Mouse (Mus musculus) E14TG2a.4 (cell line): Measurements from ENCODE around the gene Fam53b.

ENCODE experiments used
- H3K27me3 ChIP-seq: 2 replicates; pipeline ENCODE4 v1.6.1; 2014; ENCODE audit warnings: low read length, control low read depth; ENCODE audit not compliant: insufficient read depth
- H3K36me3 ChIP-seq: 2 replicates; pipeline ENCODE4 v1.6.1; 2014; ENCODE audit warnings: low read length, control low read depth; ENCODE audit not compliant: insufficient read depth
- H3K4me1 ChIP-seq: replicated peaks from 2 replicates; pipeline ENCODE4 v1.6.1; 2014; ENCODE audit warnings: low read depth, low read length, control low read depth
- H3K4me3 ChIP-seq: replicated peaks from 2 replicates; pipeline ENCODE4 v1.5.1; 2014; ENCODE audit warnings: mild to moderate bottlenecking, low read length
- H3K9me3 ChIP-seq: 2 replicates; pipeline ENCODE4 v1.6.1; 2014; ENCODE audit warnings: low read length, control low read depth
- CTCF ChIP-seq: conservative IDR thresholded peaks from 2 replicates; pipeline ENCODE4 v1.5.1; 2014; ENCODE audit warnings: low read length
- NANOG ChIP-seq: IDR thresholded peaks from 2 replicates; pipeline ENCODE4 v1.6.1; 2014; ENCODE audit warnings: borderline replicate concordance, low read length, mixed read lengths
- POU5F1 ChIP-seq: IDR thresholded peaks from 2 replicates; pipeline ENCODE4 v1.6.1; 2014; ENCODE audit warnings: low read length, borderline replicate concordance

The Fam53b gene

GRCm38 (mm10) chr7:132681296-132681695 lies 132.4 kb downstream of the Fam53b start:
- no peaks in the 10 kb centered on the region for H3K36me3 ChIP-seq
- H3K9me3 ChIP-seq = no peaks in the 10 kb centered on the region
- H3K4me3 ChIP-seq = no peak overlapping the region
- TF ChIP-seq POU5F1 (no peak), CTCF (no peak), NANOG (no peak)
- H3K4me1 ChIP-seq = peaks cover 7% of the 10 kb centered on the region
- H3K27me3 ChIP-seq = peaks cover 14% of the 10 kb centered on the region; the same call in 1 of the 2 replicates

- Histone ChIP-seq H3K9me3 (no peaks in the 10 kb centered on the region), H3K4me1 (peaks cover 10% of the 10 kb centered on the region), H3K36me3 (no peaks in the 10 kb centered on the region), H3K27me3 (peaks cover 14% of the 10 kb centered on the region; the same call in 1 of the 2 replicates), H3K4me3 (no peak overlapping the region)
- no peak for TF ChIP-seq NANOG
- no peak for TF ChIP-seq POU5F1
- no peak for TF ChIP-seq CTCF
Observed at GRCm38 (mm10) chr7:132679549-132679948, 134.1 kb downstream of the Fam53b start.

GRCm38 (mm10) chr7:132679117-132679516 lies 134.6 kb downstream of the Fam53b start:
- no peak for TF ChIP-seq POU5F1
- TF ChIP-seq NANOG = no peak
- TF ChIP-seq CTCF = no peak
- Histone ChIP-seq H3K27me3 (peaks cover 14% of the 10 kb centered on the region; the same call in 1 of the 2 replicates), H3K4me1 (peaks cover 14% of the 10 kb centered on the region), H3K4me3 (no peak overlapping the region), H3K36me3 (no peaks in the 10 kb centered on the region), H3K9me3 (no peaks in the 10 kb centered on the region)

GRCm38 (mm10) chr7:132675922-132676321 lies 137.8 kb downstream of the Fam53b start:
- H3K4me3 ChIP-seq = no peak overlapping the region
- H3K4me1 ChIP-seq = peaks cover 30% of the 10 kb centered on the region
- TF ChIP-seq NANOG (no peak), CTCF (no peak), POU5F1 (no peak)
- no peaks in the 10 kb centered on the region for H3K9me3 ChIP-seq
- H3K27me3 ChIP-seq = no peaks in the 10 kb centered on the region
- H3K36me3 ChIP-seq = no peaks in the 10 kb centered on the region

GRCm38 (mm10) chr7:132673931-132674755 lies 139.5 kb downstream of the Fam53b start:
- H3K4me3 ChIP-seq = no peak overlapping the region
- H3K36me3 ChIP-seq = no peaks in the 10 kb centered on the region
- H3K9me3 ChIP-seq = no peaks in the 10 kb centered on the region
- TF ChIP-seq POU5F1 (no peak), CTCF (no peak), NANOG (no peak)
- no peaks in the 10 kb centered on the region for H3K27me3 ChIP-seq
- H3K4me1 ChIP-seq = peaks cover 23% of the 10 kb centered on the region

- H3K36me3 ChIP-seq = no peaks in the 10 kb centered on the region
- no peak for TF ChIP-seq NANOG
- no peak for TF ChIP-seq CTCF
- no peak for TF ChIP-seq POU5F1
Observed at GRCm38 (mm10) chr7:132672481-132672959, 141.2 kb downstream of the Fam53b start.

GRCm38 (mm10) chr7:132670863-132671165 lies 142.9 kb downstream of the Fam53b start:
- Histone ChIP-seq H3K36me3 (no peaks in the 10 kb centered on the region), H3K4me1 (peaks cover 23% of the 10 kb centered on the region), H3K9me3 (no peaks in the 10 kb centered on the region), H3K27me3 (0 out of 2 replicates have a peak, but pooled peaks cover 6% of the 10 kb centered on the region), H3K4me3 (no peak overlapping the region)
- TF ChIP-seq NANOG (no peak), CTCF (no peak), POU5F1 (no peak)

More at GRCm38 (mm10) chr7:132672481-132672959, 141.2 kb downstream of the Fam53b start:
- H3K27me3 ChIP-seq = no peaks in the 10 kb centered on the region
- H3K4me3 ChIP-seq = no peak overlapping the region
- H3K4me1 ChIP-seq = peaks cover 23% of the 10 kb centered on the region
- no peaks in the 10 kb centered on the region for H3K9me3 ChIP-seq

GRCm38 (mm10) chr7:132669999-132670862 lies 143.5 kb downstream of the Fam53b start:
- TF ChIP-seq NANOG (no peak), CTCF (no peak), POU5F1 (no peak)
- H3K4me1 ChIP-seq = peaks cover 23% of the 10 kb centered on the region
- no peaks in the 10 kb centered on the region for H3K36me3 ChIP-seq
- H3K4me3 ChIP-seq = no peak overlapping the region
- no peaks in the 10 kb centered on the region for H3K9me3 ChIP-seq
- H3K27me3 ChIP-seq = 0 out of 2 replicates have a peak, but pooled peaks cover 6% of the 10 kb centered on the region
